Mouse (Mus musculus) liver, adult (tissue): ENCODE data around the gene Stard13.

Experiments used
- GATA4 ChIP-seq: IDR thresholded peaks from 2 replicates; pipeline ENCODE4 v1.6.1; 2014; ENCODE audit warnings: mild to moderate bottlenecking, low read length; ENCODE audit not compliant: insufficient replicate concordance

Stard13 gene

GRCm38 (mm10) chr5:151112743-151113142, 120.9 kb downstream of the Stard13 start:
- no peak for TF ChIP-seq GATA4

GRCm38 (mm10) chr5:151111080-151111871, 122.4 kb downstream of the Stard13 start:
- no peak for TF ChIP-seq GATA4

- no peak for TF ChIP-seq GATA4
These were observed 123.2 kb downstream of the Stard13 start for GRCm38 (mm10) chr5:151110461-151110908.

- TF ChIP-seq GATA4: no peak
These were observed 123.8 kb downstream of the Stard13 start for GRCm38 (mm10) chr5:151109822-151110221.

- TF ChIP-seq GATA4: no peak
These were observed 124.7 kb downstream of the Stard13 start for GRCm38 (mm10) chr5:151108955-151109354.

- TF ChIP-seq GATA4: no peak
These were observed 125.2 kb downstream of the Stard13 start for GRCm38 (mm10) chr5:151108291-151108897.

GRCm38 (mm10) chr5:151106841-151107240, 126.8 kb downstream of the Stard13 start:
- no peak for TF ChIP-seq GATA4

- TF ChIP-seq GATA4: no peak
These were observed 128.3 kb downstream of the Stard13 start for GRCm38 (mm10) chr5:151105054-151105971.

GRCm38 (mm10) chr5:151104354-151105053, 129.1 kb downstream of the Stard13 start:
- TF ChIP-seq GATA4: no peak

GRCm38 (mm10) chr5:151103284-151103683, 130.4 kb downstream of the Stard13 start:
- TF ChIP-seq GATA4: peak; percentile 62; the same call in 1 of the 2 replicates

GRCm38 (mm10) chr5:151102262-151102661, 131.4 kb downstream of the Stard13 start:
- no peak for TF ChIP-seq GATA4

- peak; percentile 62 for TF ChIP-seq GATA4
These were observed 137.6 kb downstream of the Stard13 start for GRCm38 (mm10) chr5:151096012-151096411.

GRCm38 (mm10) chr5:151092886-151093665, 140.6 kb downstream of the Stard13 start:
- no peak for TF ChIP-seq GATA4

GRCm38 (mm10) chr5:151090996-151091395, 142.6 kb downstream of the Stard13 start:
- TF ChIP-seq GATA4: no peak

- TF ChIP-seq GATA4: no peak
These were observed 144.4 kb downstream of the Stard13 start for GRCm38 (mm10) chr5:151089201-151089600.
